Mouse (Mus musculus) limb, embryonic 14.5 days (tissue): ENCODE data around the gene Pdk1. TPM values are rescaled to one million over a fixed set of nuclear protein-coding genes. Genes with fewer than 3 reads are reported as not detected.
"Not testable (repeated sequence)": the region's sequence is repeated elsewhere in the genome, so short reads cannot be mapped to it uniquely, and the experiment has no call there.

Experiments
- ATAC-seq: fragments of 200-750 bp; cut with Nextera tagmentation; 2 replicates; pipeline ENCODE4 v1.8.0; 2017; ENCODE audit warnings: low read depth, moderate number of reproducible peaks, moderate TSS enrichment; ENCODE audit not compliant: low FRiP score
- DNase-seq: peaks from one replicate; pipeline ENCODE4 v3.0.0-alpha.2; 2015; ENCODE audit warnings: low spot score
- H3K27ac ChIP-seq: fragments of 300-500 bp; sonication (generic); replicated peaks from 2 replicates; pipeline ENCODE4 v1.5.1; 2014; ENCODE audit warnings: low read depth, mild to moderate bottlenecking, low read length, moderate library complexity, mixed read lengths
- H3K27me3 ChIP-seq: fragments of 300-500 bp; sonication (generic); 2 replicates; pipeline ENCODE4 v1.6.1; 2014; ENCODE audit warnings: low read length, mixed read lengths; ENCODE audit not compliant: control insufficient read depth, insufficient read depth
- H3K36me3 ChIP-seq: fragments of 300-500 bp; sonication (generic); 2 replicates; pipeline ENCODE4 v1.6.1; 2014; ENCODE audit warnings: mild to moderate bottlenecking, low read length, moderate library complexity, mixed read lengths; ENCODE audit not compliant: control insufficient read depth, insufficient read depth
- H3K4me1 ChIP-seq: fragments of 300-500 bp; sonication (generic); 2 replicates; pipeline ENCODE4 v1.6.1; 2014; ENCODE audit warnings: antibody characterized with exemption, low read length, mixed read lengths; ENCODE audit not compliant: control insufficient read depth, insufficient read depth
- H3K4me2 ChIP-seq: fragments of 300-500 bp; sonication (generic); replicated peaks from 2 replicates; pipeline ENCODE4 v1.6.1; 2014; ENCODE audit warnings: low read depth, mild to moderate bottlenecking, low read length, moderate library complexity; ENCODE audit not compliant: severe bottlenecking
- H3K4me3 ChIP-seq: fragments of 300-500 bp; sonication (generic); replicated peaks from 2 replicates; pipeline ENCODE4 v1.5.1; 2014; ENCODE audit warnings: low read length
- H3K9ac ChIP-seq: fragments of 300-500 bp; sonication (generic); 2 replicates; pipeline ENCODE4 v1.6.1; 2014; ENCODE audit warnings: mild to moderate bottlenecking, low read depth, low read length, moderate library complexity; ENCODE audit not compliant: severe bottlenecking
- H3K9me3 ChIP-seq: fragments of 300-500 bp; sonication (generic); 2 replicates; pipeline ENCODE4 v1.6.1; 2016; ENCODE audit warnings: low read length; ENCODE audit not compliant: control insufficient read depth
- POLR2A ChIP-seq: fragments of 200-500 bp; IDR thresholded peaks from 2 replicates; pipeline ENCODE4 v1.8.0; 2012; ENCODE audit warnings: inconsistent platforms, mild to moderate bottlenecking, moderate library complexity, borderline replicate concordance; ENCODE audit not compliant: insufficient read depth, insufficient read length; ENCODE audit errors: extremely low read depth
- WGBS: fragments of 180-500 bp; shearing (Covaris S2); extraction: QIAGEN DNeasy Blood & Tissue Kit; methylation state at CpG from one replicate; pipeline ENCODE4 v1.1.7; 2014; 5-methylcytosine and 5-hydroxymethylcytosine counted together
- polyA plus RNA-seq, 2 experiments: library from polyadenylated mRNA; depleted of rRNA in 1 of 2; stranded (reverse) in 1 of 2; unstranded in 1 of 2; fragments of >200 nt; fragmentation: Nextera tagmentation in 1 of 2; extraction: Ambion mirVana in 1 of 2; gene quantifications; 2 replicates each; pipeline versions ENCODE4 v1.2.1 to v1.2.3; 2012 to 2014

The Pdk1 gene
- polyA plus RNA-seq, 2 experiments = 46.0 to 73.5 TPM

GRCm38 (mm10) chr2:71895596-71896286, 22.7 kb downstream of the Pdk1 start:
- Histone ChIP-seq H3K9ac (no peak overlapping the region), H3K4me2 (no peak overlapping the region), H3K27ac (no peak overlapping the region), H3K27me3 (no peaks in the 10 kb centered on the region), H3K36me3 (peaks cover 58% of the 10 kb centered on the region), H3K9me3 (no peaks in the 10 kb centered on the region), H3K4me1 (no peaks in the 10 kb centered on the region), H3K4me3 (no peak overlapping the region)
- DNase-seq (no peak), ATAC-seq (no peak)
- TF ChIP-seq POLR2A = no peak
- WGBS = 91% methylated on average over 13 of the region's 13 CpGs

GRCm38 (mm10) chr2:71897420-71897819, 24.4 kb downstream of the Pdk1 start:
- no peak for ATAC-seq
- Histone ChIP-seq H3K27ac (no peak overlapping the region), H3K9ac (no peak overlapping the region), H3K36me3 (peaks cover 53% of the 10 kb centered on the region), H3K4me1 (no peaks in the 10 kb centered on the region), H3K4me3 (no peak overlapping the region), H3K27me3 (no peaks in the 10 kb centered on the region), H3K9me3 (no peaks in the 10 kb centered on the region), H3K4me2 (no peak overlapping the region)
- no peak for DNase-seq
- WGBS = 71% methylated on average over 12 of the region's 12 CpGs
- TF ChIP-seq POLR2A = no peak

GRCm38 (mm10) chr2:71898335-71898856, 25.4 kb downstream of the Pdk1 start:
- peak; percentile 49 for DNase-seq
- no peaks in the 10 kb centered on the region for H3K27me3 ChIP-seq
- WGBS = 65% methylated on average over 8 of the region's 8 CpGs
- H3K4me1 ChIP-seq = no peaks in the 10 kb centered on the region
- no peak overlapping the region for H3K4me3 ChIP-seq
- no peak for TF ChIP-seq POLR2A
- ATAC-seq = no peak
- peaks cover 43% of the 10 kb centered on the region for H3K36me3 ChIP-seq
- no peaks in the 10 kb centered on the region for H3K9me3 ChIP-seq
- H3K9ac ChIP-seq = no peak overlapping the region
- no peak overlapping the region for H3K4me2 ChIP-seq
- no peak overlapping the region for H3K27ac ChIP-seq

- ATAC-seq (no peak), DNase-seq (no peak)
- Histone ChIP-seq H3K27ac (no peak overlapping the region), H3K9me3 (no peaks in the 10 kb centered on the region), H3K36me3 (peaks cover 33% of the 10 kb centered on the region), H3K4me2 (no peak overlapping the region), H3K27me3 (no peaks in the 10 kb centered on the region), H3K4me3 (no peak overlapping the region), H3K4me1 (no peaks in the 10 kb centered on the region), H3K9ac (no peak overlapping the region)
- TF ChIP-seq POLR2A = no peak
- WGBS = 83% methylated on average over 15 of the region's 15 CpGs
Measured at GRCm38 (mm10) chr2:71899886-71900285, 26.9 kb downstream of the Pdk1 start.

GRCm38 (mm10) chr2:71905154-71905553, 32.1 kb downstream of the Pdk1 start:
- DNase-seq = no peak
- WGBS = 85% methylated on average over 7 of the region's 7 CpGs
- Histone ChIP-seq H3K27ac (no peak overlapping the region), H3K9me3 (no peaks in the 10 kb centered on the region), H3K4me3 (no peak overlapping the region), H3K4me1 (no peaks in the 10 kb centered on the region), H3K36me3 (peaks cover 12% of the 10 kb centered on the region), H3K4me2 (no peak overlapping the region), H3K9ac (no peak overlapping the region), H3K27me3 (no peaks in the 10 kb centered on the region)
- TF ChIP-seq POLR2A = no peak
- no peak for ATAC-seq

- not testable (repeated sequence) for H3K27ac ChIP-seq, H3K4me3 ChIP-seq, H3K9me3 ChIP-seq, H3K4me2 ChIP-seq, DNase-seq, H3K9ac ChIP-seq, H3K36me3 ChIP-seq, ATAC-seq, H3K27me3 ChIP-seq, H3K4me1 ChIP-seq
- WGBS = 90% methylated on average over 8 of the region's 8 CpGs
Measured at GRCm38 (mm10) chr2:71906356-71906755, 33.3 kb downstream of the Pdk1 start.
